Mouse (Mus musculus): Measurements from ENCODE around the gene Prrt2.

Prrt2 gene

DNA sequence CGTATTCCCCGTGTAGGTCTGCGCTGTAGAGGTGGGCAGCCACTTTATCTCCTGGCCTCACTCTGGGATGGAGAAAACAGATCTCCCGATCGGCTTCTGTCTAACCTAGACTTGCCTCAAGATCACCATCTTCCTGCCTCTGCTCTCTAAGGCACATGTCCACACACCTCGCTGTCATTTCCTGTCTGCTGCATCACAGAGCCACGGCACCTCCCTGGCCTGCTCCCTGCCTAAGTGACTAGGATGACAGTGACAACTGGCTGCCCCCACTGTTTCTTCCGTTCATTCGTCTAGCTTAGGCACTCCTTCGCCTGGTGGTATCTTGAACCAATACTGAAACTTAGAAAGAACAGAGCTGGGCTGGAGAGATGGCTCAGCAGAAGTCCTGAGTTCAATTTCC is 21.4 kb downstream of the Prrt2 start:
- no peak for DNase-seq (ENCODE audit: low spot score in 2 of 2)

DNA sequence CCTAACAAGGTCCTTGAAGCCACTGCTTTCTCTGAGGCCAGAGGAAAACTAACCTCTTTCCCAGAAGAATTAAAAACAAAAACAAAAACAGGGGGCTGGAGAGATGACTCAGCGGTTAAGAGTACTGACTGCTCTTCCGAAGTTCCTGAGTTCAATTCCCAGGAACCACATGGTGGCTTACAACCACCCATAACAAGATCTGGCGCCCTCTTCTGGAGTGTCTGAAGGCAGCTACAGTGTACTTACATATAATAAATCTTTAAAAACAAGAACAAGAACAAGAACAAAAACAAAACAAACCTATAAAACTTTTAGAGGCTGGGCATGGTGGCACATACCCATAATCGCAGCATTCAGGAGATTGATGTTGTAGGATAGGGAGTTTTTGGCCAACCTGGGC is 24.6 kb downstream of the Prrt2 start:
- no peak for DNase-seq (ENCODE audit: low spot score in 2 of 2)

DNA sequence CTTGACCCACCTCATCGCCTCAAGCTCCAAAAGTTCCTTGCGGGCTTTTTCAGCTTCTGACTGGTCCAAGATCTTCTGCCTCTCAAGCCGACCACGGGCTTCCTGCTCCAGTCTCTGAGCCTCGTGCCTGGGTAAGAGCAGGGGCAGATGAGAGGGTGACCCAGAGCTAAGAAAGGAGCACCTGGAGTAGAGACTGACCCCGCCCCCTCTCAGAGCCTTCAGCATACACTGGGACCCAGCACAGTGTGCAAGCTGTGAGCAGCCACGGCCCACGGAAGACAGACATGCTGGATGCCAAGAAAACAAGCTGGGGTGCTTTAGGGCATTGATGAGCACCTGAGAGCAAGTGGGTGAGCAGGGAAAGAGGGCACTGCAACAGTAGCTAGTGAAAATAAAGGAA is 32.2 kb downstream of the Prrt2 start:
- DNase-seq (ENCODE audit: low spot score in 2 of 2) = no peak

DNA sequence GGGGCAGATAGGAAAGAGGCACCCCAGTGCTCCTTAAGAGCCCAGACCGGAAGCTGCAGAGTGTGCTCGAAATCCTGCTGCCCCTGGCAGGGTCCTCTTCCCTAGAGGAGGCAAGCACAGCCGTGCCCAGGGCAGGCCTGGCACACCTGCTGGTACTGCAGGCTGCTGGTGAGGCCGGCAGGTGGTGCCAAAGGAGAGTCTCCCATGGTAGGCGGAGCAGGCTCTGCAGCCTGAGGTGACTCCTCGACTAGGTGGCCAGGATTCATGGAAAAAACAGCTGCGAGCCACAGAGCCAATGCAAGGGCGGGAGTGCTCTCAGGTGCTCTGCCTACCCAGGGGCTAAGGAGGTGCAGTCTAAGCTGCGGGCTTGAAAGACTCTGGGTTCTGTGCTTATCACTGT is 34.7 kb downstream of the Prrt2 start:
- DNase-seq (ENCODE audit: low spot score in 2 of 2) = peak in 1 of 2 experiments; percentile 41

DNA sequence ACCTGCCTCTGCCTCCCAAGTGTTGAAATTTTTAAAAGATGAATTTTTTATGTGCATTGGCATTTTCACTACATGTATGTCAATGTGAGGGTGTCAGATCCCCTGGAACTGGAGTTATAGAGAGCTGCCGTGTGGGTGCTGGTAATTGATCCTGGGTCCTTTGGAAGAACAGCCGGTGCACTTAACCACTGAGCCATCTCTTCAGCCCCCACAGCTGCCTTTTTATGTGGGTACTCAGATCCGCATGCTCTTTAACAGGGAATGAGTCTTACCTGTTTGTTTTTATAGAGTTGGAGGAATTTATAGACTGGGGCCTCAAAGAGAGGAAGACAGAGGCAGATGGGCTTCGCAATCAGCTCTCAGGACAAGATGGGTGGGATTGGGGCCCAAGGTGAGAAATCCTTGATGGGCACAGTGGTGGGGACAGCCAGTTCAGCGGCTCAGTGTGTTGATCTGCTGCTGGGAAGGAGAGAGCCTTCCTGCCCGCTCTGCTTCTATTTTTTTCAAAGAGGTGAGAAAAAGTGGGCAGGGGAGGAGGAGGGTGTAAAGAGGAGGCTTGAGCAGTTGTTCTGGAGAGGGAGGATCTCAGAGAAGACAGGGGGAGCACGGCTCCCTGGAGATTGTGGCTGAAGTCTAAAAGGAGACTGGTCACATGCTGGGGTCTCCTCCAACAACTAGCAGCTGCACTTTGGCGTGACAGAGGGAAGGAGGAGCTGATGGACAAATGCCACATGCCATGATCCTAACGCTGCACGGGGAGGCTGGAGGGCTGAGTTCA is 36.2 kb downstream of the Prrt2 start:
- peak; percentile 51 to 52 for DNase-seq (ENCODE audit: low spot score in 2 of 2)

DNA sequence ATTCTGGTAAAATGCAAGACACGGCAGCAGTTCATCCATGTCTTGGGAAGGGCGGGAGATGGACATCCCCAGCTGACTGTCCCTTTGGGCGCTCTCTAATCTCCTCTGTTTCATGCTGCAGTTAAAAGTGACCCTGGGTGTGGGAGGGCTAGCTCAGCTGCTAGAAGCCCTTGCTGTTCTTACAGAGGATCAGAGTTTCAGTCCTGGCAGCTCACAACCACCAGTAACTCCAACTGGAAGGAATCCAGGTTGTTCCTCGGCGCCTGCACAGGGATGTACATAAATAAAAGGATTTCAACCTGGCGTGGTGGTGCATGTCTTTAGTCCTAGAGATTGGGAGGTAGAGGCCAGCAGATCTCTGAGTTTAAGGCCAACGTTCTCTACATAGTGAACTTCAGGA is 37.9 kb downstream of the Prrt2 start:
- no peak for DNase-seq (ENCODE audit: low spot score in 2 of 2)

DNA sequence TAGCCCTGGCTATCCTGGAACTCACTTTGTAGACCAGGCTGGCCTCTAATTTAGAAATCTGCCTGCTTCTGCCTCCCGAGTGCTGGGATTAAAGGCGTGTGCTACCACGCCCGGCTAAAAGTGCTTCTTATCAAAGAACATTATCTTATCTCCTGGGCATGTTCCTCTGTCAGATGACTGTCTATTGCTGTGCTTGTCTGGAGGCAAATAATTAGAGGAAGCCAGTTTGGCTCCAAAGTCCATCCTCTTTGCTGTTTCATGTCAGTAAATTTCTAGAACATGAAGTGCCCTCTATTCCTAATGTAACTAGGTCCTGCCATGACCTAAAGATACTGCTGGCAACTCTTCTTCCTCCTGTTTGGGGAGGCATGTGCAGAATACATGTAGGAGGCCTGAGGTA is 39.0 kb downstream of the Prrt2 start:
- DNase-seq (ENCODE audit: low spot score in 2 of 2) = no peak

DNA sequence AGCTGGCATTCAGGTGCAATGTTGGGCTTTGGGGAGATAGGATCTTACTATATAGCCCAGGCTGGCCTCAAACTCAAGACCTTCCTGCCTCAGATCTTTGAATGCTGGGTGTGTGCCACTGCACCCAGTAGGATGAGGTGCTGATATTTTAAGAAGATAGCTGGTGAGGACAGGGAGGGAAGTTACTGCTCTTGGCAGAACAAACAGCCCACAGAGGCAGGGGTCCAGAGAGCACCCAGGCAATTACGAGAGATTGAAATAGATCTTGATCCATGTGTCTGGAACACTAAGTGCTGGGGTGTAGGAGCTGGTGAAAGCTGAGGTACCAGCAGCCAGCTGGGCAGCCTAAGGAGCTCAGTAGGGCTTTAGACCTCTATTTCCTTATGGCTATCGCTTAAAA is 39.4 kb downstream of the Prrt2 start:
- no peak for DNase-seq (ENCODE audit: low spot score in 2 of 2)

DNA sequence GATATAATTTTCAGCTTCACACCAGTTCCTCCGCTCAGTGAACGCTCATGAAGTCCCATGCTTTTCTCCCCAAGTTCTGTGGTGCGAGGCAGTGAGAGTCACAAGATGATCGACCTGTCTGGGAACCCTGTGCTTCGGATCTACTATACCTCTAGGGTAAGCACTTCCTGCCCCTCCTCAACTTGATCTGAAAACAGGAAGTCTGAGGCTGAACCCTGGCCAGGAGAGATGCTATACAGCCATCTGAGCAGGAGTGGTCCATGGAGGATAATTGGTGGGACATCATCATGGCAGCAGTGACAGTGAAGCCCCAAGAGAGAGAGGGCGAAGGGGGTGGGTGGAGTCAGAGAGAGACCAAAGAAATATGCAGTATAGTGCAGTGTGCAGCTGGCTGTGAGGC is 42.2 kb downstream of the Prrt2 start:
- DNase-seq (ENCODE audit: low spot score in 2 of 2) = no peak

DNA sequence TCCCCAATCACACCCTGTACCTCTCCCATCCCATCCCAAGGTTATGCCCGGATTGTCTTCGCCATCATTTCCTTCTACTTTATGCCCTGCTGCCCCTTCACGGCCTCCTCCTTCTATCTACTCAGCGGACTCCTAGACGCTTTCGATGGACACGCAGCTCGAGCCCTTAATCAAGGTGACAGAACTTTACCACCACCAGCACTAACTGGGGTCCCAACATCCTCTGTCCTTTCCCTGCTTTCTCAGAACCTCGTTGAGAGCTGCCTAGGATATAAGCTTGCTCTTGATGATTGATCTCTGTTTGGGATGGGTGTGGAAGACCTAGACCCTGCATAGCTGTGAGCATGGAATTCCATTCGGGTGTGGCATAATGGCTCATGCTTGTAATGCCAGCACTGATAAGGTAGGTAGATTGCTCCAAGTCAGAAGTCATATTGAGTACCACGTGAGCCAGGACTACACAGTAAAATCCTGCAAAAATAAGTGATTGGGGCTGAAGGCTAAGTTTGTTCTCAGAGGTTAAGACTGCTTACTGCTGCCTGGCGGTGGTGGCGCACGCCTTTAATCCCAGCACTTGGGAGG is 44.0 kb downstream of the Prrt2 start:
- DNase-seq (ENCODE audit: low spot score in 2 of 2) = no peak

DNA sequence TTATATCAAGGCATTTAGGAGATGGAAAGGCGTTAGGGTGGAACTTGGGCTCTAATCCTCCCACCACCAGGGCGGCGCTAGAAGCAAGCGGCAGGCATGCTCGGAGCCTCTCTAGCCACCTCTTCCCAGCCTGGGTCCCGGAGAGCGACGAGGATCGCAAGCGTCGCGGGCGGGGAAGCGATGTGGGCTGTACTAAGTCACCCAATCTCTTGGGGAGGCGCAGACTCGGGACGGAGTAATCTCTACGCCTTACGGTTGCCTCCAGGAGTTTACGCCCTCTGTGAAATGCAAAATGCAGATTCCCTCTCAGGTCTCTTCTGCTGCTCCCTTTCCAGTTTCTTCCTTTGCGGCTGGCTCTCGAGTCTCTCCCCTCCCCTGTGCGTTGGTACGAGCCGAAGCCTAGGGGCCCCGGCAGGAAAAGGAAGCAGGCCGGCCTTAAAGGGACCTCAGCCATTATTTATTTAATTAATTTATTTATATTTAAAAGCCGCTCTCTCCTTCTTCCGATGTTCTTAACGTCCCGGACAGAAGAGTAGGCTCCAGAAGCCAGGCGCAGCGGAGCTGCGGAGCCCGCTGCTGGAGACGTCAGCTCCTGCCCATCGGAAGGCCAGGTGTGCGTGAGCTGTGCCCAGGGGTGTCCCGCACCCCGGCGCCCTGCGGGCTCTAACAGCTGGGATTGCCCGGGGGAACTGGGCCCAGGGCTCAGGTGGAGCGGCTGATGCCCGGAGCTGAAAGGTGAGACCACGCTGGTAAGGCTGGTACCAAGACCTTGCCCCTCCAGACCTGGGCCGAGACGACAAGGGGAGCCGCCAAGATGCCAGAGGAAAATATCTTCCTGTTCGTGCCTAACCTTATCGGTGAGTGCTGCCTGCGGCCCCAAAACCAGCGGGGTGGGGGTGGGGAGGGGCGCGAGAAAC is 44.8 kb downstream of the Prrt2 start, which contains the start of gene Cdiptos:
Cdiptos (minus strand) TSS at position 149 of the 917 bp plus-strand sequence.
- peak; percentile 96 to 98 for DNase-seq (ENCODE audit: low spot score in 2 of 2)

DNA sequence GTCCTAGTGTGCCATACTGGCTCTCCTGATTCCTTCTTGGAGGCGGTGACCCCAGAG is 45.3 kb downstream of the Prrt2 start, which contains the start of gene Cdipt:
Cdipt (plus strand) TSS at position 22 of the 57 bp plus-strand sequence.
- no peak for DNase-seq (ENCODE audit: low spot score in 2 of 2)

DNA sequence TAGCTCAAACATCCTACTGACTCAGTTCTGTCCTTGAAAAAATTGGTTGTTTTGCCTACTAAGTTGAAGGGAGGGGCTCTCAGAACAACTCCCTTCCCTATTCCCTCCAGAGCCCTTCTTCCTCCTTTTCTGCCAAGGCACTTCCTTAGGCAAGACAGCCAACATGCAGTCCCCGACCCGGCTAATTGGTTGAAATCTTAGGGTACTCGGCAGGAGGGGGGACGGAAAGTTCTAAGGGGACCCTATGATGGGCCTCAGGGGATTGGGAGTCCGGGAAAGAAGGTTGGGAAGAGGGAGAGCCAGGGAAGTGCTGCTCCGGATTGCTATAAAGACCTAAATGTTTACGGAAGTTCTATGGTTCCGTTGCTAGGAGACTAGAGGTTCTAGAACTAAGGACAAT is 45.5 kb downstream of the Prrt2 start:
- no peak for DNase-seq (ENCODE audit: low spot score in 2 of 2)

Measured in right cerebral cortex, adult 2 months (tissue).